Mouse (Mus musculus) splenic B cell, adult 2 months (primary cell): ENCODE measurements around the gene 4930568D16Rik.

ENCODE experiments used
- DNase-seq: peaks from one replicate; pipeline ENCODE4 v3.0.0-alpha.2; 2011; ENCODE audit warnings: low read depth, low spot score
- H3K27me3 ChIP-seq: 2 replicates; pipeline ENCODE4 v1.6.1; 2012; ENCODE audit warnings: mild to moderate bottlenecking, low read length, moderate library complexity, mixed read lengths; ENCODE audit not compliant: control insufficient read depth, poor library complexity, insufficient read depth, severe bottlenecking
- H3K36me3 ChIP-seq: 2 replicates; pipeline ENCODE4 v1.6.1; 2012; ENCODE audit warnings: mild to moderate bottlenecking, low read length, moderate library complexity, mixed read lengths; ENCODE audit not compliant: control insufficient read depth, poor library complexity, insufficient read depth, severe bottlenecking

Gene 4930568D16Rik

DNA sequence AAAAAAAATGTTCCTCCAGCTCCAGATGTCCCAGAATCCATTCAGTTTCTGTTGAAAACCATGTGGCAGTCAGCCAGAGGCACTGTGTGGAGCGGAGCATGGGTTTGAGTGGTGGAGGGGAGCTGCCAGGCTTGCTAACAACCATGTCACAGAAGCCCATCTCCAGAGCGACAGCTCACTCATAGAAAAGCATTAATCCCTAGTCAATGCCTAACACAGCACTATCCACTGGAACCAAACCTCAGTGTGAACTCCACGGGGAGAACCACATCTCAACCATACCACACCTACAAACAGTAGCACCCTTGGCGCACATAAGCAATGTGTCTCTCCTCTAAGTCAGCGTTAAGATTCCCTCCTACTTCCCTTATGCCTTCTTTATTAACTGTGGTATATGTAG, 29.6 kb upstream of the 4930568D16Rik start, which contains the start of gene 4930402F06Rik:
Gene 4930402F06Rik, minus strand, starts transcription at position 80 of the 400 bp plus-strand sequence.
- DNase-seq = no peak
- peaks cover 2% of the 10 kb centered on the region for H3K36me3 ChIP-seq
- no peaks in the 10 kb centered on the region for H3K27me3 ChIP-seq

DNA sequence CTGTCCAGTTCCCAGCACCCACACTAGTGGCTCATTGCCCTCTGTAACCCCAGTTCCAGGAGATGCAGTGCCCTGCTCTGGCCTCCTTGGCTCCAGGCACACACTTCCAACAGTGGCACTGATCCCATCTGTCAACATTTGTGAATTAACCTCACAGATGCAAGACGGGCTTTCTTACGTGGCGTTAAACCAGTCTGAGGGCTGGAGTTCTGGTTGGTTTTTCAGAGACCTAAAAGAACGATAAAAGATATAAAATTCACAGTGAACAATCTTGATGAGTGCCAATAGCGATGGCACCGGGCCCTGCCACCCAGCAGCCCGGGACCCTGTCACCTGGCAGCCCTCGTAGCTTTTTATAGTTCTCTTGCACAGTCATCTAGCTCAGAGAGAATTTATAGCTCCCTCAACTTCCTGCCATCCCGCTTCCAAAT, 17.9 kb upstream of the 4930568D16Rik start:
- H3K27me3 ChIP-seq = no peaks in the 10 kb centered on the region

GRCm38 (mm10) chr2:35379306-35379705, 11.8 kb upstream of the 4930568D16Rik start:
- no peak for DNase-seq
- H3K27me3 ChIP-seq = no peaks in the 10 kb centered on the region
- no peaks in the 10 kb centered on the region for H3K36me3 ChIP-seq

More for the DNA sequence above, 17.9 kb upstream of the 4930568D16Rik start:
- no peaks in the 10 kb centered on the region for H3K36me3 ChIP-seq
- DNase-seq = no peak

GRCm38 (mm10) chr2:35377600-35377999, 10.1 kb upstream of the 4930568D16Rik start:
- no peaks in the 10 kb centered on the region for H3K27me3 ChIP-seq
- no peak for DNase-seq
- no peaks in the 10 kb centered on the region for H3K36me3 ChIP-seq

DNA sequence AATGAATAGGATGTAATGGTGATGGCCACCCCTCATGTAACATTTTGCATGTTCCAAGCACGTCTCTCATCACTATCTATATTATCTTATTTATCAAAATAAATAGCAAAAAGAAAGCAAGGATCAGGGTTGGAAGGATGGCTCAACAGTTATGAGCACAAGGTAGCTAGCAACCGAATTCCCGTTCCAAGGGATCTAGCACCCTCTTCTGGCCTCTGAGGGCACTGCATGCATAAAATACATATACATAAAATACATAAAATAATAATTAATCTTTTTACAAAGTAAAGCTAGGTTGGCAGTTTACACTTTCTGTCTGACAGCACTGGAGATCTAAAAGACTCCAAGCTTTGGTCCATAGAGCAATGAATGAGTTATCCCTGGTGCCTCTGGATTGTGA, 5.5 kb upstream of the 4930568D16Rik start:
- H3K36me3 ChIP-seq = no peaks in the 10 kb centered on the region
- no peaks in the 10 kb centered on the region for H3K27me3 ChIP-seq
- peak; percentile 57 for DNase-seq

DNA sequence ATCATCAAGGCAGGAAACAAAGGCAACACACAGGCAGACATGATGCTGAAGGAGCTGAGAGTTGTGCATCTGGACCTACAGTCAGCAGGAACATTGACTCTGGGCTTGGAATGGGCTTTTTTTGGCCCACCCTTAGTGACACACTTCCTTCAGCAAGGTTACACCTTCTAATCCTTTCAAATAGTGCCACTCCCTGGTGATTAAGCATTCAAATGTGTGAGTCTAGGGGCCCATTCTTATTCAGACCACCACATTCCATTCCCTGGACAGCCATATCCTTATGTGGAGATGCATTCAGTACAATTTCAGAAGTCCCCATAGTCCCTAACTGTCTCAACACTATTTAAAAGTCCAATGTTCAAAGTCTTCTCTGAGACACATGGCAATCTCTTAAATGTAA, 3.2 kb upstream of the 4930568D16Rik start:
- Histone ChIP-seq H3K36me3 (no peaks in the 10 kb centered on the region), H3K27me3 (no peaks in the 10 kb centered on the region)
- DNase-seq = no peak

GRCm38 (mm10) chr2:35349184-35349583, 18.3 kb downstream of the 4930568D16Rik start:
- Histone ChIP-seq H3K27me3 (no peaks in the 10 kb centered on the region), H3K36me3 (no peaks in the 10 kb centered on the region)
- DNase-seq = peak; percentile 73

GRCm38 (mm10) chr2:35345984-35346383, 21.5 kb downstream of the 4930568D16Rik start:
- no peaks in the 10 kb centered on the region for H3K27me3 ChIP-seq
- H3K36me3 ChIP-seq = no peaks in the 10 kb centered on the region
- DNase-seq = no peak

DNA sequence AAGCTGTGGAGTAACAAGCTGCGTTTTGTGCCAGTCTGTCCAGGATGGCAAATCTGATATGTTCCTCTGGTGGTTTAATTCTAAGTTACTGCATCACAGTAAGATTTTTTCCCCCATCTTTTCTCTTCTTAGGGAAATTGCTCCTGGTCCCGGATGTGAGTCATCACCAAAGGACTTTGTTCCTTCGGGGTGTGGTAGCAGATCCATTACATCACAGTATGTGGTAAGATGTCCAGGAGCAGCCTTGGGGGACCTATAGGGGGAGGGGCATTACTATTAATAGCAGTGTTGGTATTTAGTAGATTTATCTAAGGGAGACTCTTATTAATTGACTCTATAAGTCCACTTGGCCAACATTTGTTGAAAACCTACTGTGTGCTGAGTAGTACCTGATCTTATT, 24.9 kb downstream of the 4930568D16Rik start:
- Histone ChIP-seq H3K36me3 (no peaks in the 10 kb centered on the region), H3K27me3 (no peaks in the 10 kb centered on the region)
- no peak for DNase-seq

GRCm38 (mm10) chr2:35338707-35339106, 28.8 kb downstream of the 4930568D16Rik start:
- H3K27me3 ChIP-seq = no peaks in the 10 kb centered on the region
- no peak for DNase-seq
- no peaks in the 10 kb centered on the region for H3K36me3 ChIP-seq

GRCm38 (mm10) chr2:35338036-35338435, 29.5 kb downstream of the 4930568D16Rik start:
- Histone ChIP-seq H3K27me3 (no peaks in the 10 kb centered on the region), H3K36me3 (no peaks in the 10 kb centered on the region)
- no peak for DNase-seq

- DNase-seq = no peak
- H3K36me3 ChIP-seq = no peaks in the 10 kb centered on the region
- H3K27me3 ChIP-seq = no peaks in the 10 kb centered on the region
These were observed 30.1 kb downstream of the 4930568D16Rik start for GRCm38 (mm10) chr2:35337419-35337818.

DNA sequence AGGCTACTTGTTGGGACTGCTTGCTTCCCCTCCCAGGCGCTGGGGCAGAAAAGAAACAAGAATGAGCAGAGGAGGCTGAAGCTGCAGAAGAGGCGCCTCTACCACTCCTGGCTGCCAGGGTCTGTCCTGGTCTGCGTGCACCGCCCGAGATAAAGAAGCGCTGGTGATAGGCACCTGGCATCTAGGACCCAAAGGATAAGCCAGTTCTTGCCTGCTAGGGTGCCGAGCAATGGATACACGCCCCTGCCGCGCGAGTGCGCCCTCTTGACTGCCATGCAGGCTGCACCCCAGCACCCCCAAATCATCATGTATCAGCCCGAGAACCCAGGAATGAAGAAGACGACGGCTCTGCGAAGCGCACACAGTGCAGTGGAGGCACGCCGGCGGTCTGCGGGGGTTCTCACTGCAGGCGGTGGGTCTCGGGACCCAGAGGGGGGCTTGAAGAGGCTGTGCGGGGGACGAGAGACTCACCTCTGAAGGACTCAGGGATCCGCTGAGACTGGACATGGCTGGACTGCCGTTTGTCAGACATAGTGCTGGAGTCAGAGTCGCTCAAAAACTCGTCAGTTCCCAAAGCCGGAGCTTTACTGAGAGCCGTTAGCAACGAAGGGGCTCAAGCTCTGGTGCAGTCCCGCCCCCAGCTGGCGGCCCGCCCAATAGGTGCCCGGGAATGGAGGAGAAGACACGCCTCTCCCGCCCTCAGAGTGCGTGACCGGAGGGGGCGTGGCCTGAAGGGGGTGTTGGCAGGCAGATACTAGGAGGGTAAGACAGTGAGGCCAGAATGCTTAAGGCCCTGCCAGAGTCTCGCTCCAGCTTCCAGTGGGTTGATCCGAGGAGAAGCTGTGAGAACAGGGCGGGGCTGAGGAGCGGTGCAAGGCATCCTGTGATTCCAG, 30.9 kb downstream of the 4930568D16Rik start, which contains the start of gene Stom:
Gene Stom, minus strand, starts transcription at position 589 of the 893 bp plus-strand sequence.
- DNase-seq = peak; percentile 97
- Histone ChIP-seq H3K27me3 (no peaks in the 10 kb centered on the region), H3K36me3 (no peaks in the 10 kb centered on the region)

GRCm38 (mm10) chr2:35335620-35336019, 31.9 kb downstream of the 4930568D16Rik start:
- H3K27me3 ChIP-seq = no peaks in the 10 kb centered on the region
- H3K36me3 ChIP-seq = no peaks in the 10 kb centered on the region
- no peak for DNase-seq

GRCm38 (mm10) chr2:35333670-35334069, 33.9 kb downstream of the 4930568D16Rik start:
- DNase-seq = no peak
- Histone ChIP-seq H3K27me3 (no peaks in the 10 kb centered on the region), H3K36me3 (no peaks in the 10 kb centered on the region)
